Mouse (Mus musculus) megakaryocyte, adult 5-6 weeks (primary cell): ENCODE data around the gene Gm48552. TPM values are rescaled to one million over a fixed set of nuclear protein-coding genes. Genes with fewer than 3 reads are reported as not detected.

ENCODE experiments used
- ATAC-seq: 2 replicates; pipeline ENCODE4 v1.8.0; 2016; ENCODE audit warnings: mild to moderate bottlenecking, inconsistent platforms; ENCODE audit not compliant: poor library complexity, severe bottlenecking
- total RNA-seq, 2 experiments: library from RNA; stranded (forward) in 1 of 2; stranded (reverse) in 1 of 2; fragments of 153-499, 151-499 nt in 1 of 2; fragments of 221-1000, 200-1000 nt in 1 of 2; gene quantifications; 2 replicates each; pipeline versions ENCODE4 v1.2.3 to v1.2.4; 2015 to 2017

Gene Gm48552
- total RNA-seq, 2 experiments from 2014 or later: 0.26 TPM; not detected in 1

GRCm38 (mm10) chr10:81430141-81430830 lies 41.5 kb downstream of the Gm48552 start:
- peak; percentile 4; the same call in 1 of the 2 replicates for ATAC-seq

DNA sequence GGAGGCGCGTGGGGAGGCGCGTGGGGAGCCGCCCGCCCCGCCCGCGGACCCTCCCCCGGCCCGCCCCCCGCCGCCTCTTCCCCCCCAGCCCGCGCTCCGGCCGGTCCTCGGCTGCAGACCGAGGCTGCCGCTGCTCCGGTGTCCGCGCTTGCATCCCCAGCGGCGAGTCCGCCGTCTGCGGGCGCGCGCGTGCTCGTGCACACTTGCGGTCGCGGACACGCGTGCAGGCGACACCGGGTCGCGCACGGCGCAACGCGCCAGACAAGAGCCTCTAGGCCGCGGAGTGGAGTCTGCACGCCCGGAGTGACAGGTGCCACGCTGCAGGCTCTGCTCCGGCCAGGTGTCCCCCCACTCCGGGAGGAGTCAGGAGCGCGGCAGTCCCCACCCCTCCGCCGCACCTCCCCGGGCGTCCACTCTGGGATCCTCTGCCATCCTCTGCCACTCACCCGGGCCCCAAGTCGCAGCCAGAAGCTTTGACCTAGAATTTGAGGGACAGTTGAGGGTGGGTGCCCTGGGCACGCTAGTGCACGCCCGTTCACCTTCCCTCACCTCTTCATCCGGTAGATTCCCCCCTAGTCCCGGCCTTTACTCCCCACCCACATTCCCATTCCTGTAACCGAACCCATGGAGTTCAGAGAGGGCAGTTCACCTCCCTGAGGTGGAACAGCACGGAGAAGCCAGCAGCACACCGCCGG lies 42.2 kb downstream of the Gm48552 start:
- ATAC-seq: no peak

DNA sequence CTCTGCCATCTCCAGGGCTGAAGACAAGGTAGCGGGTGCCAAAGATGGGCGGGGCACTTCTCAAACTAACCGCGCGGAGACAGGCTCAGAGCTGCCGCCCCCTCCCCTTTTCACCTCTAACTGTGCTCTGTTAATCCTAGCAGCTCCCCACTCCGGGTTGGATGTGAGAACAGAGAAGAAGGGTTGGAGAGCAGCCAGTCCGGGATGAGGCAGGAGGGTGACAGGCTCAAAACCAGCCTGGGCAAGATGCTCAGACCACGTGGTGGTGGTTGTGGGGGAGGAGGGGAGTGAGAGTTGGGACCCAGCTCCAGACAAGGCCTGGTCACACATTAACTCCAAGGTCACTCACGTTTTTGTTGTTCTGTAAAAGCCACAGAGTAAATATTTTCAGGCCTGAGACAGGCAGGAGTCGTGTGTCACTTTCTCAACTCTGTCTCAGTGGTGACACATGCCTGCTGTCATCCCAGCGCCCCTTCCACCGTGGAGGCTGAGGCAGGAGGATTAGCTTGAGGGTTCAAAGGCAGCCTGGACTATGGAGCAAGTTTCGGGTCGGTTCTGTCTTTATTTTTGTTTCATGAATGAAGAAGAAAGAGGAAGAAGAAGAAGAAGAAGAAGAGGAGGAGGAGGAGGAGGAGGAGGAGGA lies 42.8 kb downstream of the Gm48552 start:
- ATAC-seq: no peak

- peak; percentile 1 for ATAC-seq
Observed at GRCm38 (mm10) chr10:81432169-81432867, 43.5 kb downstream of the Gm48552 start.

- ATAC-seq: peak; percentile 75
Observed at GRCm38 (mm10) chr10:81432868-81433262, 44.1 kb downstream of the Gm48552 start.

- ATAC-seq: peak; percentile 53
Observed at GRCm38 (mm10) chr10:81433541-81434289, 44.9 kb downstream of the Gm48552 start.

GRCm38 (mm10) chr10:81434361-81435263 lies 45.8 kb downstream of the Gm48552 start:
- ATAC-seq: no peak

GRCm38 (mm10) chr10:81435436-81435835 lies 46.6 kb downstream of the Gm48552 start:
- ATAC-seq: no peak

Other genes with a start within 250 kb of the Gm48552 start
Only the 30 nearest of the 34 such genes appear.
- 394 and 408 TPM in 2 replicates for gene Eef2, start 212.4 kb upstream of the Gm48552 start, total RNA-seq (2015)
- gene Eef2, start 212.4 kb upstream of the Gm48552 start, total RNA-seq (2017): 983 and 1,066 TPM in 2 replicates
- gene Dapk3, start 206.0 kb upstream of the Gm48552 start, total RNA-seq (2015): 9.8 and 12.7 TPM in 2 replicates
- 27.5 and 36.6 TPM in 2 replicates for gene Dapk3, start 206.0 kb upstream of the Gm48552 start, total RNA-seq (2017)
- gene 4930442H23Rik, start 205.2 kb upstream of the Gm48552 start, total RNA-seq (2015): not detected in 2 replicates
- gene 4930442H23Rik, start 205.2 kb upstream of the Gm48552 start, total RNA-seq (2017): not detected in 2 replicates
- gene Nmrk2, start 187.0 kb upstream of the Gm48552 start, total RNA-seq (2015): not detected in 2 replicates
- not detected in 2 replicates for gene Nmrk2, start 187.0 kb upstream of the Gm48552 start, total RNA-seq (2017)
- gene Atcay, start 158.2 kb upstream of the Gm48552 start, total RNA-seq (2015): not detected in 2 replicates
- not detected in 2 replicates for gene Atcay, start 158.2 kb upstream of the Gm48552 start, total RNA-seq (2017)
- not detected in 2 replicates for gene Zfr2, start 155.8 kb upstream of the Gm48552 start, total RNA-seq (2015)
- 0.16 and 0.26 TPM in 2 replicates for gene Zfr2, start 155.8 kb upstream of the Gm48552 start, total RNA-seq (2017)
- gene Matk, start 136.1 kb upstream of the Gm48552 start, total RNA-seq (2015): 5.4 and 5.9 TPM in 2 replicates
- gene Matk, start 136.1 kb upstream of the Gm48552 start, total RNA-seq (2017): 7.5 and 8.1 TPM in 2 replicates
- 52.1 and 67.0 TPM in 2 replicates for gene Mrpl54, start 122.1 kb upstream of the Gm48552 start, total RNA-seq (2015)
- 97.4 and 154 TPM in 2 replicates for gene Mrpl54, start 122.1 kb upstream of the Gm48552 start, total RNA-seq (2017)
- 16.4 and 20.2 TPM in 2 replicates for gene Apba3, start 122.0 kb upstream of the Gm48552 start, total RNA-seq (2015)
- 11.5 and 15.0 TPM in 2 replicates for gene Apba3, start 122.0 kb upstream of the Gm48552 start, total RNA-seq (2017)
- 3.4 and 3.7 TPM in 2 replicates for gene Tjp3, start 97.4 kb upstream of the Gm48552 start, total RNA-seq (2015)
- 5.0 and 6.5 TPM in 2 replicates for gene Tjp3, start 97.4 kb upstream of the Gm48552 start, total RNA-seq (2017)
- gene Pip5k1c, start 96.0 kb upstream of the Gm48552 start, total RNA-seq (2015): 28.0 and 31.7 TPM in 2 replicates
- gene Pip5k1c, start 96.0 kb upstream of the Gm48552 start, total RNA-seq (2017): 40.4 and 46.1 TPM in 2 replicates
- gene Cactin, start 67.9 kb upstream of the Gm48552 start, total RNA-seq (2015): 4.5 and 7.4 TPM in 2 replicates
- gene Cactin, start 67.9 kb upstream of the Gm48552 start, total RNA-seq (2017): 16.2 and 20.6 TPM in 2 replicates
- 0.34 and 0.85 TPM in 2 replicates for gene Tbxa2r, start 60.3 kb upstream of the Gm48552 start, total RNA-seq (2015)
- gene Tbxa2r, start 60.3 kb upstream of the Gm48552 start, total RNA-seq (2017): 0.07 and 0.28 TPM in 2 replicates
- not detected in 2 replicates for gene Gipc3, start 45.7 kb upstream of the Gm48552 start, total RNA-seq (2015)
- gene Gipc3, start 45.7 kb upstream of the Gm48552 start, total RNA-seq (2017): not detected in 2 replicates
- gene Hmg20b, start 38.5 kb upstream of the Gm48552 start, total RNA-seq (2015): 27.4 and 33.0 TPM in 2 replicates
- 18.1 and 24.5 TPM in 2 replicates for gene Hmg20b, start 38.5 kb upstream of the Gm48552 start, total RNA-seq (2017)
- gene Mfsd12, start 31.5 kb upstream of the Gm48552 start, total RNA-seq (2015): 4.1 and 4.6 TPM in 2 replicates
- 7.4 TPM in 2 replicates for gene Mfsd12, start 31.5 kb upstream of the Gm48552 start, total RNA-seq (2017)
- gene 4930404N11Rik, start 23.2 kb upstream of the Gm48552 start, total RNA-seq (2015): 0.49 and 1.3 TPM in 2 replicates
- gene 4930404N11Rik, start 23.2 kb upstream of the Gm48552 start, total RNA-seq (2017): 0.37 and 0.49 TPM in 2 replicates
- 22.7 and 23.8 TPM in 2 replicates for gene Fzr1, start 10.5 kb upstream of the Gm48552 start, total RNA-seq (2015)
- 20.9 and 24.0 TPM in 2 replicates for gene Fzr1, start 10.5 kb upstream of the Gm48552 start, total RNA-seq (2017)
- 5.4 and 5.7 TPM in 2 replicates for gene Dohh, start 4.6 kb upstream of the Gm48552 start, total RNA-seq (2015)
- 21.9 and 42.4 TPM in 2 replicates for gene Dohh, start 4.6 kb upstream of the Gm48552 start, total RNA-seq (2017)
- gene Gm48551, start 4.5 kb upstream of the Gm48552 start, total RNA-seq (2015): 0.83 and 2.9 TPM in 2 replicates
- gene Gm48551, start 4.5 kb upstream of the Gm48552 start, total RNA-seq (2017): 0.33 TPM in 1 of 2 replicates, not detected in the other
- gene Smim24, start 4.0 kb downstream of the Gm48552 start, total RNA-seq (2015): 30.6 and 34.0 TPM in 2 replicates
- gene Smim24, start 4.0 kb downstream of the Gm48552 start, total RNA-seq (2017): 6.5 and 11.5 TPM in 2 replicates
- 51.4 and 54.5 TPM in 2 replicates for gene Nfic, start 66.6 kb downstream of the Gm48552 start, total RNA-seq (2015)
- 6.2 and 8.6 TPM in 2 replicates for gene Nfic, start 66.6 kb downstream of the Gm48552 start, total RNA-seq (2017)
- gene Celf5, start 93.7 kb downstream of the Gm48552 start, total RNA-seq (2015): not detected in 2 replicates
- gene Celf5, start 93.7 kb downstream of the Gm48552 start, total RNA-seq (2017): 0.24 TPM in 1 of 2 replicates, not detected in the other
- 55.8 and 62.8 TPM in 2 replicates for gene Ncln, start 107.4 kb downstream of the Gm48552 start, total RNA-seq (2015)
- 72.4 and 76.3 TPM in 2 replicates for gene Ncln, start 107.4 kb downstream of the Gm48552 start, total RNA-seq (2017)
- 22.8 and 23.9 TPM in 2 replicates for gene S1pr4, start 111.1 kb downstream of the Gm48552 start, total RNA-seq (2015)
- gene S1pr4, start 111.1 kb downstream of the Gm48552 start, total RNA-seq (2017): 28.1 and 29.3 TPM in 2 replicates
- 34.3 and 35.9 TPM in 2 replicates for gene Gna15, start 135.2 kb downstream of the Gm48552 start, total RNA-seq (2015)
- gene Gna15, start 135.2 kb downstream of the Gm48552 start, total RNA-seq (2017): 31.5 and 42.4 TPM in 2 replicates
- gene Gna11, start 156.2 kb downstream of the Gm48552 start, total RNA-seq (2015): 4.9 and 7.8 TPM in 2 replicates
- gene Gna11, start 156.2 kb downstream of the Gm48552 start, total RNA-seq (2017): 7.1 and 8.1 TPM in 2 replicates
- gene Aes, start 170.5 kb downstream of the Gm48552 start, total RNA-seq (2015): 345 and 384 TPM in 2 replicates
- gene Aes, start 170.5 kb downstream of the Gm48552 start, total RNA-seq (2017): 238 and 282 TPM in 2 replicates
- 1.1 and 3.3 TPM in 2 replicates for gene Tle2, start 185.6 kb downstream of the Gm48552 start, total RNA-seq (2015)
- 0.51 and 1.8 TPM in 2 replicates for gene Tle2, start 185.6 kb downstream of the Gm48552 start, total RNA-seq (2017)
- gene Tle6, start 212.1 kb downstream of the Gm48552 start, total RNA-seq (2015): 1.9 and 8.9 TPM in 2 replicates
- gene Tle6, start 212.1 kb downstream of the Gm48552 start, total RNA-seq (2017): 6.5 and 11.4 TPM in 2 replicates